Mouse (Mus musculus) brain, embryonic 14.5 days (tissue): ENCODE data around the gene 1810037I17Rik.

Experiments
- CTCF ChIP-seq: fragments of 200-500 bp; IDR thresholded peaks from 2 replicates; pipeline ENCODE4 v1.5.1; 2012; ENCODE audit warnings: inconsistent platforms, mild to moderate bottlenecking, moderate library complexity, borderline replicate concordance; ENCODE audit not compliant: insufficient read depth, insufficient read length; ENCODE audit errors: extremely low read depth
- POLR2A ChIP-seq: fragments of 200-500 bp; IDR thresholded peaks from 2 replicates; pipeline ENCODE4 v1.6.1; 2012; ENCODE audit warnings: mild to moderate bottlenecking, inconsistent platforms, borderline replicate concordance; ENCODE audit not compliant: poor library complexity, insufficient read depth, insufficient read length, severe bottlenecking; ENCODE audit errors: extremely low read depth

DNA sequence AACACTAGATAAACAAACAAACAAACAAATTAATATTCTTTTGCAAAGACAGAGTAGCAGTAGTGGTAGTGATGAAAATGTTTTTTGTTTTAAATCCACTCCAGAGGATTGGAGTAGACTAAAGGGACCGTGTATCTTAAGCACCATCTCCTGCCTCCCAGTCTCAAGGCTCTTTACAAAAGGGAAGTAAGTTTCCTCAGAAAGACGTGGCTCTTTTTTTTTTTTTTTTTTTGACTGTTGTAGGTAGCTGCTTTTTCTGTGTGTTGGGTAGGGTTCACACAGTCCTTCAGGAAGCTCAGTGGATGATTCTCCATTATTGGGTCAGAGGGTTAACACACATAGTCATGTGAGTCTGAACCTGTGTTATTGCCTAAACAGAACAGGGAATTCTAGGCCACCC lies 5.3 kb upstream of the 1810037I17Rik start:
- TF ChIP-seq POLR2A (no peak), CTCF (no peak)
